Mouse (Mus musculus) thymus, adult 2 months (tissue): ENCODE measurements around the gene Dedd2. TPM values are rescaled to one million over a fixed set of nuclear protein-coding genes. Genes with fewer than 3 reads are reported as not detected.

Source experiments
- DNase-seq: peaks from one replicate; pipeline ENCODE4 v3.0.0; 2021
- H3K27ac ChIP-seq: fragments of 200-500 bp; 2 replicates; pipeline ENCODE4 v1.5.1; 2012; ENCODE audit warnings: low read length, control low read depth; ENCODE audit not compliant: control insufficient read depth, insufficient read depth
- H3K27me3 ChIP-seq: fragments of 200-500 bp; 2 replicates; pipeline ENCODE4 v1.6.1; 2012; ENCODE audit warnings: mild to moderate bottlenecking, low read length, moderate library complexity, mixed read lengths; ENCODE audit not compliant: control insufficient read depth, insufficient read depth
- H3K36me3 ChIP-seq: fragments of 200-500 bp; 2 replicates; pipeline ENCODE4 v1.6.1; 2012; ENCODE audit warnings: mild to moderate bottlenecking, low read length, moderate library complexity; ENCODE audit not compliant: control insufficient read depth, insufficient read depth
- H3K4me1 ChIP-seq: fragments of 200-500 bp; replicated peaks from 2 replicates; pipeline ENCODE4 v1.6.1; 2012; ENCODE audit warnings: low read length; ENCODE audit not compliant: control insufficient read depth, insufficient read depth
- H3K4me3 ChIP-seq: fragments of 200-500 bp; 2 replicates; pipeline ENCODE4 v1.5.1; 2012; ENCODE audit warnings: mild to moderate bottlenecking, low read length, control low read depth, moderate library complexity; ENCODE audit not compliant: control insufficient read depth, insufficient read depth
- CTCF ChIP-seq: fragments of 200-500 bp; IDR thresholded peaks from 2 replicates; pipeline ENCODE4 v1.5.1; 2012; ENCODE audit warnings: mild to moderate bottlenecking, control low read depth, low read length, moderate library complexity, borderline replicate concordance; ENCODE audit not compliant: control insufficient read depth, poor library complexity, insufficient read depth; ENCODE audit errors: extremely low read depth
- POLR2A ChIP-seq: fragments of 200-500 bp; IDR thresholded peaks from 2 replicates; pipeline ENCODE4 v1.6.1; 2012; ENCODE audit warnings: mild to moderate bottlenecking, low read length, control low read depth, moderate library complexity; ENCODE audit not compliant: control insufficient read depth, poor library complexity, insufficient read depth; ENCODE audit errors: extremely low read depth
- WGBS: fragments of 180-500 bp; shearing (Covaris S2); methylation state at CpG from one replicate; pipeline ENCODE4 v1.1.7; 2018; 5-methylcytosine and 5-hydroxymethylcytosine counted together
- polyA plus RNA-seq: library from polyadenylated mRNA; depleted of rRNA; stranded (reverse); fragments of >200 nt; gene quantifications from 2 replicates; pipeline ENCODE4 v1.2.3, GENCODE M21; 2012

Gene Dedd2
- polyA plus RNA-seq, 1 experiment: 102 TPM

DNA sequence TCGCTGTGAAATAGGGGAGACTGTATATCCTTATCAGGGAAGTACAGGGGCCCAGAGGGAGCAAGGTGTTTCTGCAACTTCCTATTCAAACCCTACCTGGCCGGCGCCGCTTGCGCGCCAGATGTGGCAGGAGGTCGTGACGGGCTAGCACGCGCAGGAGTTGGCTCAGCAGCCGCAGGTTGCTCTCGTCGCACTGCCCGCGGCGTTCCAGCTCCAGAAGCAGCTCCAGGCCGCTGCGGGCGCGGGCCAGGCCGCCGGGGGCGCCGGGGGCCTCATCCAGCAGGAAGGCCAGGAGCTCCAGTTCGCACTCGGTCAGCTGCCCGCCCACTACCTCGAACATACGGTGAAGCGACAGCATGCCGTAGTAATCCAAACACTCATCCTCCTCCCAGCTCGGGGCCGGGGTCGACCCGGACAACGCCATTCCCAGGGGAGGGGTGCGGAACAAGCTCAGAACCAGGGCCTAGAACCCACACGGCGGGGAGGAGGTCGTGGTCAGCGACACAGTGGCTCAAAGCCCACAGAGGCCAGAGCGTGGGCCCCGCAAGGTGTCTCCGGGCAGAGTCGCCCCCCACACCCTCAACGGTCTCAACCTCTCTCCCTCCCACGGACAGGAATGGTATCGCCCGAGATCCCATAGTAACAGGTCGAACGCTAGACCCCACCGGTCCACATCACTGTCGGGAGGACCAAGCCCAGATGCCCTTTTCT lies 1.6 kb downstream of the Dedd2 start:
- peak overlapping the region; percentile 87 for H3K4me3 ChIP-seq
- peaks cover 33% of the 10 kb centered on the region for H3K4me1 ChIP-seq
- DNase-seq: peak; percentile 66
- H3K27me3 ChIP-seq: no peaks in the 10 kb centered on the region
- TF ChIP-seq POLR2A (no peak), CTCF (no peak)
- peak overlapping the region; percentile 45 for H3K27ac ChIP-seq
- under 1% methylated on average over 53 of the region's 53 CpGs for WGBS
- no peaks in the 10 kb centered on the region for H3K36me3 ChIP-seq

- no peak overlapping the region for H3K4me3 ChIP-seq
These were observed 2.6 kb downstream of the Dedd2 start for GRCm38 (mm10) chr7:25217653-25218395.

DNA sequence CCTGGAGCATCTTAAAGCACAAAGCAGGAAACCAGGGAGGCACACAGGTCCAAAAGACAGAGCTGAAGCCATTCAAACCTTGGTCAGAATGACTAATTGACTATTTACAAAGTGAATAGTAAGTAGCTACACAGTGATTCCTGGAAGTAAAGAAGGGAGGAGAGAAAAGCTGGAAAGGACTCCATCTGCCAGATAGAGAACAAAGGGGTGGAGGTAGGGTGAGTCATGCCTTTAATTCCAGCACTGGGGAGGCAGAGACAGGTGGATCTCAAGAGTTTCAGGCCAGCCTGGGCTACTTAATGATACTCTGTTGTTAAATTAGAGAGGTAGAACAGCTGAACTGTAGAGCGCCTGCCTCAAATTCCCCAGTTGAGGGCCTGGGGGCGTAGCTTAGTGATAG lies 6.2 kb downstream of the Dedd2 start:
- Histone ChIP-seq H3K27me3 (no peaks in the 10 kb centered on the region), H3K4me1 (peaks cover 34% of the 10 kb centered on the region), H3K4me3 (no peak overlapping the region), H3K36me3 (peaks cover 8% of the 10 kb centered on the region), H3K27ac (no peak overlapping the region)
- DNase-seq: no peak
- TF ChIP-seq CTCF (no peak), POLR2A (no peak)
- WGBS: 100% methylated on average over 2 of the region's 2 CpGs

More at GRCm38 (mm10) chr7:25217653-25218395, 2.6 kb downstream of the Dedd2 start:
- H3K27me3 ChIP-seq: no peaks in the 10 kb centered on the region
- H3K36me3 ChIP-seq: no peaks in the 10 kb centered on the region
- 55% methylated on average over 12 of the region's 12 CpGs for WGBS
- DNase-seq: no peak
- H3K4me1 ChIP-seq: peaks cover 40% of the 10 kb centered on the region
- TF ChIP-seq CTCF (no peak), POLR2A (no peak)
- no peak overlapping the region for H3K27ac ChIP-seq

DNA sequence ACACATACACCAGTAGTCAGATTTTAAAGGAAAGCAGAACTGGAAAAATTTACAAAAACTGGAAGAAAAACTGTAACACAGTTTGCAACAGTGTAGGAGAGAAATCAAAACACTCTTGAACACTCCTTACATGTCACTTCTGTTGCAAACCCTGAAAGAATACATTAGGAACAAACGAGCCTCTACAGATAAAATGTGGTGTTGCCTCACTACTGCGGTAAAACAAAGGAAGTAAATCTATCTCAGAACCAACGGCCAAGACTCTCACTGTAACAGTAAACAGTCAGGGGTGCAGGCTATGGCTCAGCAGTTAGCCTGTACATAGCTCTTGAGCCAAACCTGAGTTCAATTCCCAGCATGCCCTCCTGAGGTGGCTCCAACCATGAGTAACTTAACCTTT lies 7.3 kb downstream of the Dedd2 start:
- H3K27ac ChIP-seq: peak overlapping the region; percentile 57
- no peaks in the 10 kb centered on the region for H3K27me3 ChIP-seq
- no peak for DNase-seq
- no peak overlapping the region for H3K4me3 ChIP-seq
- no peak for TF ChIP-seq CTCF
- H3K4me1 ChIP-seq: peaks cover 34% of the 10 kb centered on the region
- H3K36me3 ChIP-seq: peaks cover 8% of the 10 kb centered on the region
- WGBS: 3% methylated on average over 3 of the region's 3 CpGs

GRCm38 (mm10) chr7:25210482-25210881 lies 9.9 kb downstream of the Dedd2 start:
- no peak overlapping the region for H3K4me3 ChIP-seq
- 91% methylated on average over 4 of the region's 4 CpGs for WGBS
- no peak overlapping the region for H3K27ac ChIP-seq
- DNase-seq: no peak
- H3K27me3 ChIP-seq: no peaks in the 10 kb centered on the region
- peaks cover 46% of the 10 kb centered on the region for H3K4me1 ChIP-seq
- peaks cover 8% of the 10 kb centered on the region for H3K36me3 ChIP-seq
- TF ChIP-seq CTCF: no peak
- TF ChIP-seq POLR2A: no peak

DNA sequence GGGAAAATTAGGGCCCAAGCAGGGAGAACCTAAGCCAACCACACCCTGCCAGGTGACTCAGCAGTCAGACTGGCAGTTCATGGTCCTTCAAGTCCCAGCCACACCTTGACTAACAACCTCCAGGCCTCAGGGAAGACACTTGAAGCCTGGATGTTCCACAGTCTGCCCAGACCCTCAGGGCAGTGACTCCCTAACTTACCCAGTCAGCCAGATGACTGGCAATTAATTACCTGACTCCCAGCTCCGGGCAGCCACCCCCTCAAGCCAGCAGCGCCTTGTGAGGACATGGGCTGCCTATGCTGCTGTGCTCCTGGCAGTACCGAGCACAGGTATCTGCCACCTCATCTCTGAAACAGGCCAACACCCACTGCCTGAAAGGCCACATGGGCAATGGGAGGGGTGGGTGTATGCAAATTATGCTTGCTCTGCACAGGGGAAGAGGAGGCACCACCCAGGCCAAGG lies 11.2 kb downstream of the Dedd2 start:
- Histone ChIP-seq H3K27ac (no peak overlapping the region), H3K4me3 (no peak overlapping the region), H3K27me3 (no peaks in the 10 kb centered on the region), H3K4me1 (peaks cover 57% of the 10 kb centered on the region), H3K36me3 (peaks cover 8% of the 10 kb centered on the region)
- TF ChIP-seq CTCF (no peak), POLR2A (no peak)
- DNase-seq: no peak
- 90% methylated on average over 3 of the region's 3 CpGs for WGBS
